Mouse (Mus musculus) spleen, adult 12 weeks (tissue): Measurements from ENCODE around the gene Fuom.

Experiments used
- DNase-seq: peaks from one replicate; pipeline ENCODE4 v3.0.0; 2022; ENCODE audit warnings: low spot score

Fuom gene

DNA sequence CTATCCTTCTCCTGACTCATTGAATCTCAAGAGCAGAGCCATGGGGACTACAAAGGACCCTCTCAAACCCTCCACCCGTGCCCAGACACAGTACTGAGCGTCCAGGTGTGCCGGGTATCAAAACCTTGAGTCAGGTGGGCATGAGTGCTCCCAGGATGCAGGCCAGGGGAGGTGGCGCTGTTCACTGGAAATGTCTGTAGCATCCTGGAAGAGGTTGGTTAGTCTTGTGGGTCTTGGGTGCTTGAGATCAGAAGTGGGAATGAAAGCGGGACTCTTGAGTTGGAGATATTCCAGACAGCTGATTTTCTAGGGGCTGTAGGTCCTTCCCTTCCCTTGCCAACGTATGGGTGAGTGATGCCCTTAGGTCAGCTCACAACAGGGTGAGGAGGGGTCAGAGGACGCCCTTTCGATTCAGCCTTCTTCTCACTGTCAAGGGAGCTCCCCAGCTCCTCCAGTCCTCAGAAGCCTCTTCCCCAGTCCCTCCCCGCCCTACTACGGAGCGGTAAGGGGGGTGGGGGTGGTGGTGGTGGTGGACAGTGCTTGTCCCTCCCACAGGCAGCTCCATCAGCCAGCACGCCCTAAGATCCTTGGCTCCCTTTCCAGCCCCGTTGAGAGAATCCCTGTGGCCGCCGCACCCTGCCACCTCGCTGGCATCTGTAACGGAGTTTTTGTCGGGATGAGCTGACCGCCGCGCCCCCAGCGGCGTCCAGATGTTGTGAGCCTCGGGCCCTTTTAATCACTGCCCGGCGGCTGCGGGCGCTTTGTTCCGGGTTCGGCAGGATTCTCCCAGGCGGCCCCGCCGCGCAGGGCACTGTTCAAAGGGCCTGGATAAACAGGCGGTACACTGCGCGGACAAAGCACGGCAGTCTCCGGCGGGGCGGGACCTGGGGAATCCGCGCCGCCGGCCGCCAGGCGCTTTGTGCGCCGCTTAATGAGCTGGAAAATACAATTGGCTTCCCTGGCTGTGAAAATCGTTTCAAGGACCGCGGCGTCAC, 44.5 kb downstream of the Fuom start:
- no peak for DNase-seq

DNA sequence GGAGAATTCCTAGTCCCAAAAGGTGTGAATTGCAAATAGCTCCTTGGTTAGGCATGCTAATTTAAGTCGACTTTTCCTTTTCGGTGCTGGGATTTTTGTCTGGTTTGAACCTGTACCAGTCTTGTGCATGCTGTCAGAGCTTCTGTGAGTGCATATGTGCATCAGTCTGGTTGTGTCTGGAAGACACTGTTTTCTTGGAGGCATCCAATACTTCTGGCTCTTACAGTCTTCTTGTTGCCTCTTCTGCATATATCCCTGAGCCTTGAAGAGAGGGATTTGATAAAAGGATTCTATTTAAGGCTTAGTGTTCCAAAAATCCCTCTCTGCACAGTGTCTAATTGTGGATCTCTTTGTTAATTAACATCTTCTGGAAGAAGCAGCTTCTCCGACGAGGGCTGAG, 48.1 kb downstream of the Fuom start:
- DNase-seq, result no peak

DNA sequence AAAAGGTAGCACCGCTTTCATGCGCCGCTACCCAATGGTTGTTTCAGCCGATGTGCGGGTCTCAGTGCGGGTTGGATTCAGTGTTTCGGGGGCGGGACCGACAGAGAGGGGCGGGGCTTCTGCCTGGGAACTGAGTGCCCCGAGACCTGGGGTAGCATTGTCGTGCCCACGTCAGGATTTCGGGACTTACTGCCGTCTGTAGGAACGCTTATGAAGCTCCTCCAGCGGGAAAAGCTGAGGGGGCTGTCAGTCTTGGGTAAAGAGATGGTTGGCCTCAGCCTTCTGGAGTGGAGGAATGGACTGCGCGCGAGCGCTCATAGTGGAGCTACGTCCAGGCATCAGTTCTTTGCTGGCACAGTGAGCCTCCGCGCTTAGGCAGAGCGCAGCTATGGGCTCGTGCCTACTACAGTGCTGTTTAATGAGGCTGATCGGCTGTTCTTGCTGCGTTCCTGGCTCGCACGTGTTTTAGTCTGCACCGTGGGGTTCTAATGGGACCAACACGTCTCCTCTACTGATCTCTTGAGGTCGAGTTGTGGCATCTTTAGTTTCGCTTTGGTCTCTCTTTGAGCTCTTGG, 53.0 kb downstream of the Fuom start:
- no peak for DNase-seq

DNA sequence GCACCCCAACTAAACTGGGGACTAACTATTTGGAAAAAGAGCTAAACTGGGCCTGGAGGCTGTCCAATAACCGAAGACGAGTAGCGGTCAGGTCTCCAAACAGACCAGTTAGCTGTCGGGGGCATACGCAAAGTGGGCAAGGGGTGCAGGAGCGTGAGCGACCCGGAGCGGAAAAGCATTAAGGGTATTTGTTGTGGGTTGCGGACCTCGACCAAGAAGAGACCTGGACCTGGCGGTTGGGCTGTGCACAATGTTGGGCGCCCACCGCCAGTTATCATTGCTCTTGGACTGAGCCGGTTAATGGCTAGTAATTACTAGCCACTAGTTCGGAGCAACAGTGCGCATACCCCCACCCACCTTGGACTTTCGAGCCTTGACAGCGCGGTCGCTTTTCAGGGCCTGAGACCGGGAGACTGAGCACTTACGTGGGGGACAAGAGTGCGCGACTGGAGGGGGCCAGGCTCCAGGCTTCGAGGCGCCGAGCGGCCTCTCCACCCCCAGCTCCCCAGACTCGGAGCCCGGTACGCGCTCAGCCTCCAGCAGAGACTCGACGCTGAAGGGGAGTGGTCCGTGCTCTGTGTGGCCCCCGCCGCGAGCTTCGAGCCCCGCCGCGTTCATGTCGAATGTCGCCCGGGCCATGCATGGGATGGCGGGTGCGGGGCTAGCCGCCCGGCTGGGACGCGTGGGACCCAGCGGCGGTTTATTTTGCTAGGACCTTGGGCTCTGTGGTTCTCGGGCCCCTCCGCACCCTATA, 53.7 kb downstream of the Fuom start, which contains the start of gene Msx3:
Gene Msx3, minus strand, starts transcription at position 729 of the 754 bp plus-strand sequence.
- no peak for DNase-seq

DNA sequence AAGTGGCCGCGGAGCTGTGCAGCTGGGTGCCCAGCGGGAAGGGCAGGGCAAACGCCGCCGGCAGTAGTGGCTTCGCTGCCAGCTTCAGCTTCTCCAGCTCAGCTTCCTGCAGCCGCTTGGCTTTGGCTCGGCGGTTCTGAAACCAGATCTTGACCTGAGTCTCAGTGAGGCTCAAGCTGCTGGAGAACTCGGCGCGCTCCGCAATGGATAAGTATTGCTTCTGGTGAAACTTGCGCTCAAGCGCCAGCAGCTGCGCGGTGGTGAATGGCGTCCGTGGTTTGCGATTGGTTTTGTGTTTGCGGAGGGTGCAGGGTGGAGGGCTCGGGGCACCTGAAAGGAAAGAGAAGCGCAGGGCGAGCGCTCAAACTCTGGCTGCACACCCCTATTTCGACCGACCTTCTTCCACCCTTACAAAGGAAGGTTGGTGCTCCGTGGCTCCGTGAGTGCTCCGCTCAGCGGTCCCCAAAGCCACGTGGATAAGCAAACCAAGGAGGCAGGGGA, 54.4 kb downstream of the Fuom start:
- DNase-seq, result no peak
